Mouse (Mus musculus): ENCODE measurements around the gene Stard10. TPM values are rescaled to one million over a fixed set of nuclear protein-coding genes. Genes with fewer than 3 reads are reported as not detected.

The Stard10 gene
- total RNA-seq, 1 experiment = 15.2 TPM

GRCm38 (mm10) chr7:101376701-101377340, 59.9 kb downstream of the Stard10 start:
- no peak for DNase-seq (ENCODE audit: low read depth, low spot score)
- Histone ChIP-seq H3K9me3 (ENCODE audit: control insufficient read depth, insufficient read depth, low read depth, low read length) (no peaks in the 10 kb centered on the region), H3K27ac (ENCODE audit: insufficient read depth, low read depth, low read length, poor library complexity, severe bottlenecking) (no peak overlapping the region), H3K4me1 (ENCODE audit: control insufficient read depth in 2 of 2, insufficient read depth in 2 of 2, low read length in 2 of 2, poor library complexity in 1 of 2) (peaks cover 2 to 8% of the 10 kb centered on the region in 2 experiments; a peak in 1 of 4 replicates), H3K4me3 (ENCODE audit: insufficient read depth in 1 of 2, low read depth in 1 of 2, low read length in 2 of 2, poor library complexity in 1 of 2, severe bottlenecking in 1 of 2) (no peak overlapping the region), H3K36me3 (ENCODE audit: control insufficient read depth, insufficient read depth, low read length, poor library complexity, severe bottlenecking) (no peaks in the 10 kb centered on the region; the same call in 1 of the 2 replicates), H3K9ac (ENCODE audit: insufficient read depth, low read depth, low read length, poor library complexity, severe bottlenecking) (no peak overlapping the region)
- TF ChIP-seq CHD2 (IDR thresholded peaks at IDR 0.05; ENCODE audit: low read depth, low read length) (no peak), MAFK (IDR thresholded peaks at IDR 0.05; ENCODE audit: insufficient read depth, low read depth, low read length) (no peak), HCFC1 (IDR thresholded peaks at IDR 0.05; ENCODE audit: borderline replicate concordance, insufficient read depth, low read length) (no peak), ZC3H11A (IDR thresholded peaks at IDR 0.05; ENCODE audit: borderline replicate concordance, low read depth, low read length) (no peak)
- in situ Hi-C loops (cut with MboI; ENCODE audit: low sequenced_read_pairs in 2 of 2, unreplicated experiment in 2 of 2) = no loop called here

- no peak overlapping the region for H3K4me3 ChIP-seq (ENCODE audit: insufficient read depth in 1 of 2, low read depth in 1 of 2, low read length in 2 of 2, poor library complexity in 1 of 2, severe bottlenecking in 1 of 2)
- in situ Hi-C loops (cut with MboI; ENCODE audit: low sequenced_read_pairs in 2 of 2, unreplicated experiment in 2 of 2) = no loop called here
- no peaks in the 10 kb centered on the region for H3K9me3 ChIP-seq (ENCODE audit: control insufficient read depth, insufficient read depth, low read depth, low read length)
- DNase-seq (ENCODE audit: low read depth, low spot score) = no peak
- no peak overlapping the region for H3K27ac ChIP-seq (ENCODE audit: insufficient read depth, low read depth, low read length, poor library complexity, severe bottlenecking)
- peak overlapping the region; percentile 38; the same call in 1 of the 2 replicates for H3K9ac ChIP-seq (ENCODE audit: insufficient read depth, low read depth, low read length, poor library complexity, severe bottlenecking)
- TF ChIP-seq MAFK (IDR thresholded peaks at IDR 0.05; ENCODE audit: insufficient read depth, low read depth, low read length) (no peak), CHD2 (IDR thresholded peaks at IDR 0.05; ENCODE audit: low read depth, low read length) (peak; percentile 90), ZNF384 (IDR thresholded peaks at IDR 0.05; ENCODE audit: low read depth, low read length) (no peak), HCFC1 (IDR thresholded peaks at IDR 0.05; ENCODE audit: borderline replicate concordance, insufficient read depth, low read length) (no peak), ZC3H11A (IDR thresholded peaks at IDR 0.05; ENCODE audit: borderline replicate concordance, low read depth, low read length) (no peak)
- H3K4me1 ChIP-seq (ENCODE audit: control insufficient read depth in 2 of 2, insufficient read depth in 2 of 2, low read length in 2 of 2, poor library complexity in 1 of 2) = peaks cover 3 to 8% of the 10 kb centered on the region in 2 experiments; a peak in 1 of 4 replicates
- no peaks in the 10 kb centered on the region; the same call in 1 of the 2 replicates for H3K36me3 ChIP-seq (ENCODE audit: control insufficient read depth, insufficient read depth, low read length, poor library complexity, severe bottlenecking)
Observed at GRCm38 (mm10) chr7:101377741-101378262, 60.9 kb downstream of the Stard10 start.

- no peak overlapping the region for H3K4me3 ChIP-seq (ENCODE audit: insufficient read depth in 1 of 2, low read depth in 1 of 2, low read length in 2 of 2, poor library complexity in 1 of 2, severe bottlenecking in 1 of 2)
- H3K9me3 ChIP-seq (ENCODE audit: control insufficient read depth, insufficient read depth, low read depth, low read length) = no peaks in the 10 kb centered on the region
- H3K27ac ChIP-seq (ENCODE audit: insufficient read depth, low read depth, low read length, poor library complexity, severe bottlenecking) = no peak overlapping the region
- H3K9ac ChIP-seq (ENCODE audit: insufficient read depth, low read depth, low read length, poor library complexity, severe bottlenecking) = no peak overlapping the region
- peaks cover 3% of the 10 kb centered on the region in 2 experiments; a peak in 1 of 4 replicates for H3K4me1 ChIP-seq (ENCODE audit: control insufficient read depth in 2 of 2, insufficient read depth in 2 of 2, low read length in 2 of 2, poor library complexity in 1 of 2)
- DNase-seq (ENCODE audit: low read depth, low spot score) = no peak
- no peaks in the 10 kb centered on the region; the same call in 1 of the 2 replicates for H3K36me3 ChIP-seq (ENCODE audit: control insufficient read depth, insufficient read depth, low read length, poor library complexity, severe bottlenecking)
- in situ Hi-C loops (cut with MboI; ENCODE audit: low sequenced_read_pairs in 2 of 2, unreplicated experiment in 2 of 2) = no loop called here
- TF ChIP-seq HCFC1 (IDR thresholded peaks at IDR 0.05; ENCODE audit: borderline replicate concordance, insufficient read depth, low read length) (no peak), ZC3H11A (IDR thresholded peaks at IDR 0.05; ENCODE audit: borderline replicate concordance, low read depth, low read length) (no peak), ZNF384 (IDR thresholded peaks at IDR 0.05; ENCODE audit: low read depth, low read length) (no peak), CHD2 (IDR thresholded peaks at IDR 0.05; ENCODE audit: low read depth, low read length) (no peak), MAFK (IDR thresholded peaks at IDR 0.05; ENCODE audit: insufficient read depth, low read depth, low read length) (no peak)
Observed at GRCm38 (mm10) chr7:101378285-101378684, 61.4 kb downstream of the Stard10 start.

GRCm38 (mm10) chr7:101378796-101379465, 62.0 kb downstream of the Stard10 start:
- no peak overlapping the region for H3K4me3 ChIP-seq (ENCODE audit: insufficient read depth in 1 of 2, low read depth in 1 of 2, low read length in 2 of 2, poor library complexity in 1 of 2, severe bottlenecking in 1 of 2)
- no peak overlapping the region for H3K9ac ChIP-seq (ENCODE audit: insufficient read depth, low read depth, low read length, poor library complexity, severe bottlenecking)
- no peaks in the 10 kb centered on the region; the same call in 1 of the 2 replicates for H3K36me3 ChIP-seq (ENCODE audit: control insufficient read depth, insufficient read depth, low read length, poor library complexity, severe bottlenecking)
- H3K9me3 ChIP-seq (ENCODE audit: control insufficient read depth, insufficient read depth, low read depth, low read length) = no peaks in the 10 kb centered on the region
- peaks cover 2 to 3% of the 10 kb centered on the region in 2 experiments; a peak in 1 of 4 replicates for H3K4me1 ChIP-seq (ENCODE audit: control insufficient read depth in 2 of 2, insufficient read depth in 2 of 2, low read length in 2 of 2, poor library complexity in 1 of 2)
- in situ Hi-C loops (cut with MboI; ENCODE audit: low sequenced_read_pairs in 2 of 2, unreplicated experiment in 2 of 2) = no loop called here
- DNase-seq (ENCODE audit: low read depth, low spot score) = no peak
- no peak for TF ChIP-seq MAFK (IDR thresholded peaks at IDR 0.05; ENCODE audit: insufficient read depth, low read depth, low read length)
- TF ChIP-seq HCFC1 (IDR thresholded peaks at IDR 0.05; ENCODE audit: borderline replicate concordance, insufficient read depth, low read length) = no peak
- no peak for TF ChIP-seq CHD2 (IDR thresholded peaks at IDR 0.05; ENCODE audit: low read depth, low read length)
- no peak for TF ChIP-seq ZNF384 (IDR thresholded peaks at IDR 0.05; ENCODE audit: low read depth, low read length)
- TF ChIP-seq ZC3H11A (IDR thresholded peaks at IDR 0.05; ENCODE audit: borderline replicate concordance, low read depth, low read length) = no peak
- no peak overlapping the region for H3K27ac ChIP-seq (ENCODE audit: insufficient read depth, low read depth, low read length, poor library complexity, severe bottlenecking)
